Mouse (Mus musculus): ENCODE results near the gene Tmco1. TPM values are rescaled to one million over a fixed set of nuclear protein-coding genes. Genes with fewer than 3 reads are reported as not detected.

Tmco1 gene
- polyA plus RNA-seq, 1 experiment from 2014 or later: 65.7 TPM

- Histone ChIP-seq H3K4me1 (peaks cover 10% of the 10 kb centered on the region), H3K9me3 (no peaks in the 10 kb centered on the region), H3K27ac (replicated peaks) (no peak overlapping the region), H3K27me3 (replicated peaks; ENCODE audit: low read depth, poor library complexity, severe bottlenecking) (peaks cover 13% of the 10 kb centered on the region), H3K4me3 (no peak overlapping the region), H3K36me3 (replicated peaks) (peaks cover 26% of the 10 kb centered on the region)
- WGBS: 10% methylated on average over 7 of the region's 7 CpGs
- DNase-seq (ENCODE audit: low spot score): peak; percentile 85
Observed at GRCm38 (mm10) chr1:167369905-167370304, 61.7 kb downstream of the Tmco1 start.

GRCm38 (mm10) chr1:167372739-167373138, 64.6 kb downstream of the Tmco1 start:
- Histone ChIP-seq H3K36me3 (replicated peaks) (peaks cover under 1% of the 10 kb centered on the region; the same call in 1 of the 2 replicates), H3K27me3 (replicated peaks; ENCODE audit: low read depth, poor library complexity, severe bottlenecking) (peaks cover 26% of the 10 kb centered on the region), H3K4me1 (peaks cover 19% of the 10 kb centered on the region), H3K9me3 (no peaks in the 10 kb centered on the region), H3K4me3 (no peak overlapping the region), H3K27ac (replicated peaks) (no peak overlapping the region)
- DNase-seq (ENCODE audit: low spot score): no peak
- 94% methylated on average over 7 of the region's 7 CpGs for WGBS

DNA sequence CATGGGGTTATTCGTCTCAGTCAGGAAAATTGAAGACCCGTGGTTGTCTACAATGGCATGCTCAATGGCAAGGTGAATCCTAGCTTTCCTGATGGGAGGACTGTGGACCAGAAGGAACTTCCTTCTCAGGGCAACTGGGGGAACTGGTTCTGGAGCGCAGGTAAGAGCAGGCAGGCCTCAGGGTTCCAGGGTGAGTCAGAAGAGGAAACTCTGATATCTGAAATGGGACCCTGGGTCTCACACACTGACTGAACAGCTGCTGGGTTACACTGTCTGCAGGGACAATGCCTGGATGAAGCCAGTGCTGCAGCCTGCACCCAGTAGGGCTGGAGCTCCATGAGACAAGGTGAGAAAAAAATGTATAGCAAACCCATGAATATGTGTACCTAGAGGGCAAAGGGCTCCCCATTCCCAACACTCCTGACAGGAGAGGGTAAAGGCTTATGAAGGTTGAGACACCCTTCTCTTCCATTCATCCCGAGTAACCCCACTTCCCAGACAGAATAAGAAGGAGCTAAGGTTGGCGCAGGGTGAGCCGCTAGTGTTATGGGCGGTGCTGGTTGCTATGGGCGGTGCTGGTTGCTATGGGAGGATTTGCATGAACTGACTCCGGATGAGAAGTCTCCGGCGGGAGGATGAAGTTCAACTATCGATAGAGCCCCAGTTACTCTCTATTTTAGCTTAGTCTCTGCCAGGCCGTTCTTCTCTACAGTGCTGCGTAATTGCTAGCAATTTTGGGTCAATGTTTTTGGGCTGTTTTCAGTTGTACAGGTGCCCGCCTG, 66.0 kb downstream of the Tmco1 start:
- peak; percentile 80 for DNase-seq (ENCODE audit: low spot score)
- Histone ChIP-seq H3K27ac (replicated peaks) (no peak overlapping the region), H3K4me1 (peaks cover 28% of the 10 kb centered on the region), H3K27me3 (replicated peaks; ENCODE audit: low read depth, poor library complexity, severe bottlenecking) (peaks cover 38% of the 10 kb centered on the region), H3K36me3 (replicated peaks) (no peaks in the 10 kb centered on the region; the same call in 1 of the 2 replicates), H3K9me3 (no peaks in the 10 kb centered on the region), H3K4me3 (peak overlapping the region; percentile 29)
- 20% methylated on average over 15 of the region's 15 CpGs for WGBS

GRCm38 (mm10) chr1:167374942-167375341, 66.8 kb downstream of the Tmco1 start:
- DNase-seq (ENCODE audit: low spot score): no peak
- H3K36me3 ChIP-seq (replicated peaks): no peaks in the 10 kb centered on the region; the same call in 1 of the 2 replicates
- no peaks in the 10 kb centered on the region for H3K9me3 ChIP-seq
- H3K27ac ChIP-seq (replicated peaks): no peak overlapping the region
- WGBS: 55% methylated on average over 2 of the region's 2 CpGs
- peaks cover 28% of the 10 kb centered on the region for H3K4me1 ChIP-seq
- no peak overlapping the region for H3K4me3 ChIP-seq
- peaks cover 46% of the 10 kb centered on the region for H3K27me3 ChIP-seq (replicated peaks; ENCODE audit: low read depth, poor library complexity, severe bottlenecking)

- Histone ChIP-seq H3K27me3 (replicated peaks; ENCODE audit: low read depth, poor library complexity, severe bottlenecking) (peaks cover 63% of the 10 kb centered on the region), H3K9me3 (no peaks in the 10 kb centered on the region), H3K36me3 (replicated peaks) (no peaks in the 10 kb centered on the region), H3K4me3 (no peak overlapping the region), H3K27ac (replicated peaks) (no peak overlapping the region), H3K4me1 (peaks cover 28% of the 10 kb centered on the region)
- no peak for DNase-seq (ENCODE audit: low spot score)
- WGBS: 72% methylated on average over 6 of the region's 6 CpGs
Observed at GRCm38 (mm10) chr1:167378019-167378418, 69.8 kb downstream of the Tmco1 start.

- peaks cover 19% of the 10 kb centered on the region for H3K4me1 ChIP-seq
- WGBS: 70% methylated on average over 5 of the region's 5 CpGs
- no peak overlapping the region for H3K27ac ChIP-seq (replicated peaks)
- DNase-seq (ENCODE audit: low spot score): no peak
- no peaks in the 10 kb centered on the region for H3K36me3 ChIP-seq (replicated peaks)
- H3K9me3 ChIP-seq: no peaks in the 10 kb centered on the region
- H3K4me3 ChIP-seq: no peak overlapping the region
- peaks cover 64% of the 10 kb centered on the region for H3K27me3 ChIP-seq (replicated peaks; ENCODE audit: low read depth, poor library complexity, severe bottlenecking)
Observed at GRCm38 (mm10) chr1:167379751-167380150, 71.6 kb downstream of the Tmco1 start.

DNA sequence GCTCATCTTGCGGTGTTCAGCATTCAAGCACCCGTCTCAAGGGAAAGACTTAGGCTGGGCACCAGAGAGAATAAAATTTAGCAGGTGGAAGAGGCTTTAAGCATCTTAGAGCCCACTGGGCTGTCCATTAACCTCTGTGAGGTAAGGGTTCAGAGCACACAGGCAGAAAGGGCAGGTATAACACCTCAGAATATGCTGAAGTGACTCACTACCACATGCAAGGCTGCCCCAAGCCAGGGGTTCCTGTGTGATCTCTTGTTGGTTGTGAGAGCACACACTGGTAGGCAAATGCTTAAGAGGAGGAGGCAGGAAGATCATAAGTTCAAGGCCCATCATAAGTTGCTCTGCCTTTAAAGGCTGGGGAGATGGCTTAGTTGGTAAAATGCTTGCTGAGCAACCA, 72.0 kb downstream of the Tmco1 start:
- H3K27me3 ChIP-seq (replicated peaks; ENCODE audit: low read depth, poor library complexity, severe bottlenecking): peaks cover 59% of the 10 kb centered on the region
- no peak for DNase-seq (ENCODE audit: low spot score)
- WGBS: 85% methylated on average over 2 of the region's 2 CpGs

DNA sequence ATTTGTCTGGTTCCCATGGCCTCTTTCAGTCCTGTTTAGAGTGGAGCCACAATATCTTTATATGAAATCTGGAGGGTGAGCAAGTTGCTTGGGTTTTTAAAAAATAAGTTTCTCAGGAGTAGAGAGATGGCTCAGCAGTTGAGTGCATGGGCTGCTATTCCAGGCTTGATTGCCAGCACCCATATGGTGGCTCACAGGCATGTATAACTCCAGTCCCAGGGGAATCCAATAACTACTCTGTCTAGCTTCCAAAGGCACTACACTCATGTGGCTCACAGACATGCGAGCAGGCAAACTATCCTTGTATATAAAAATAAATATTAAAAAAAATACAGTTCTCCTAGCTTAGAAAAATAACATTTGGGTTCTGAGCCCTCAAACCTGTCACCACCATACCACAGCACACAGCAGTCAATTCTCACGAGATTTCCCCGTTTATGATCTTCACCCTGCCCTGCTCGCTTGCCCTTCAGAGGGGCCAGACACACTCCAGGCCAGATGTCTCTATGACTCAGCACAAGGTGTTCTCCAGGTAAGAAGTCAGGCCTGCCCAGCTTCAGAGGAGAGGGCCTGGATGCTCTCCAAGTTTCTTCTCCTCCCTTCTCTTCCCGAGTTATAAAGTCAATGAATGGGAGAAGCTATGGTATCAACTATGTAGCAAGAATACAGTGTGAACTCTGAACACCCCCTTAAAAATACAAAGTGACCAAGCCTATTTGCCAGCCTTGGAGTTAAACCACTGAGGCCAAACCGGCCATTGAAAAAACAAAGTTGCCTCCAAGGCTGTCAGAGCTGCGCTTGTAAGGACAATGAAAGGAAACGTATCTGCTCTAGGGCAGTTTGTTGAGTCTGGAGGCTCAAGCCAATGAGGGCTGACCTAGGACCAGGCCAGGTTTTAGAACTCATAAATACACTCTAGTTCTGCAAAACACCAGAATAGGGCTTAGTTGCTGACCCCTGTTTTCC, 73.2 kb downstream of the Tmco1 start:
- H3K27ac ChIP-seq (replicated peaks): no peak overlapping the region
- no peak overlapping the region for H3K4me3 ChIP-seq
- H3K36me3 ChIP-seq (replicated peaks): no peaks in the 10 kb centered on the region
- WGBS: 84% methylated on average over 8 of the region's 8 CpGs
- peaks cover 26% of the 10 kb centered on the region for H3K4me1 ChIP-seq
- no peaks in the 10 kb centered on the region for H3K9me3 ChIP-seq
- H3K27me3 ChIP-seq (replicated peaks; ENCODE audit: low read depth, poor library complexity, severe bottlenecking): peaks cover 49% of the 10 kb centered on the region
- DNase-seq (ENCODE audit: low spot score): no peak

More for the DNA sequence above, 72.0 kb downstream of the Tmco1 start:
- peaks cover 20% of the 10 kb centered on the region for H3K4me1 ChIP-seq
- H3K27ac ChIP-seq (replicated peaks): no peak overlapping the region
- H3K9me3 ChIP-seq: no peaks in the 10 kb centered on the region
- no peaks in the 10 kb centered on the region for H3K36me3 ChIP-seq (replicated peaks)
- H3K4me3 ChIP-seq: no peak overlapping the region

DNA sequence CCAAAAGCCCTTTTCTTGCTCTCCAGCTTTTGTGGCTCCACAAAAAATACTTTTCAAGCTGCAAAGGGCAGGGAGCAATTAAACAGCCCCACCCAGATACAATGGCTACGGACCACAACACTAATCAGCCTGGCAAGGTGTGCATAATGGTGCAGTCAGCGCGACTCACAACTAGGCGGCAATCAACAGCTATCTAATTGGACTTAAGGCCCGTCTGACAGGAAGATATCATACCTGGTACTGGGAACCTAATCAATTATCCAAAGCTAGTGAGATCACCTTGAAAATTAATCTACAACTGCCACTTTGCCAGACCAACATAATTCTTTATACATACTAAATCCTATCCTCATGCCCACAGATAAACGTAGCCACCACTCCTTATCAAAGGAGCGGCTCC, 74.1 kb downstream of the Tmco1 start:
- Histone ChIP-seq H3K4me1 (peaks cover 23% of the 10 kb centered on the region), H3K27me3 (replicated peaks; ENCODE audit: low read depth, poor library complexity, severe bottlenecking) (peaks cover 49% of the 10 kb centered on the region), H3K27ac (replicated peaks) (no peak overlapping the region), H3K4me3 (no peak overlapping the region), H3K9me3 (no peaks in the 10 kb centered on the region), H3K36me3 (replicated peaks) (no peaks in the 10 kb centered on the region)
- WGBS: 87% methylated on average over 7 of the region's 7 CpGs
- no peak for DNase-seq (ENCODE audit: low spot score)

DNA sequence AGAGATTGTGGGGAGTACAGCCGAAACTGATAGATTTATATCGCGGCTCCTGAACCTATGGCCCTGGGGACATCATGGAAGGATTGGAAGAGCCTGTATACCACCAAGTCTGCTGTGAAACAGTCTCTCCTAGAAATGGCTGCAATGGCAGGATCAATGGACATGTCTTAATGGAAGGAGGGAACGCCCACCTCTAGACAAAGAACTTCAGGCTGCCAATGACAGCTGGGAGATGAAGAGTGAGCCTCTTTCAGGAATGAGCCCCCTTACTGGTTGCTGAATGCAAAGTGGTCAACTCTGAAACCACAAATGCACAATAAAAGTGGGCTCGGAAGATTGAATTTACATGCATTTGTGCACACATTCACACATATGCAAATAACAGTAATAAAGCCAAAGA, 74.6 kb downstream of the Tmco1 start:
- 84% methylated on average over 5 of the region's 5 CpGs for WGBS
- H3K4me3 ChIP-seq: no peak overlapping the region
- no peak overlapping the region for H3K27ac ChIP-seq (replicated peaks)
- H3K27me3 ChIP-seq (replicated peaks; ENCODE audit: low read depth, poor library complexity, severe bottlenecking): peaks cover 51% of the 10 kb centered on the region
- no peaks in the 10 kb centered on the region for H3K36me3 ChIP-seq (replicated peaks)
- H3K9me3 ChIP-seq: no peaks in the 10 kb centered on the region
- no peak for DNase-seq (ENCODE audit: low spot score)
- H3K4me1 ChIP-seq: peaks cover 18% of the 10 kb centered on the region

DNA sequence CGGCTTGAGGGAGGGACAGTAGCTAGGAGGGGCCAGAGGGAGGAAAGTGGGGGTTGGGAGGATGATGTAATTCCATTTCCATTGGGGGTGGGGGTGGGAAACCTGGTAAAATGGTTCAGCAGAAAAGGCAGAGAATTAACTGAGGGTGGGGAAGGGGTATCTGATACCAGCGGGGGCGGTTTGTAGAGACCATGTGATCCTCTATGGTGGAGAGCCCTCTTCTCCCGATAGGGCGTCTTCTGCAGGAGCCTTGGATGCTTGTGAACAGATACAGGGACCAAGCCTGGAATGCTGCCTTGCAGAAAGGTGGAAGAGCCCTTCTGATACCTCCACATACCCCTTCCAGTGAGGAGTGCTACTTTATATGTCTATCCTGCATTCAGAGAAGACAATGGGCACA, 75.0 kb downstream of the Tmco1 start:
- DNase-seq (ENCODE audit: low spot score): no peak
- peaks cover 54% of the 10 kb centered on the region for H3K27me3 ChIP-seq (replicated peaks; ENCODE audit: low read depth, poor library complexity, severe bottlenecking)
- H3K36me3 ChIP-seq (replicated peaks): no peaks in the 10 kb centered on the region
- no peak overlapping the region for H3K27ac ChIP-seq (replicated peaks)
- no peaks in the 10 kb centered on the region for H3K9me3 ChIP-seq
- no peak overlapping the region for H3K4me3 ChIP-seq
- H3K4me1 ChIP-seq: peaks cover 14% of the 10 kb centered on the region
- WGBS: 86% methylated on average over 5 of the region's 5 CpGs

Data from embryonic facial prominence, embryonic 10.5 days (tissue).